Mouse (Mus musculus) ovary, postnatal 10 days (tissue): ENCODE results near the gene Myo18a.

Experiments
- DNase-seq: peaks from one replicate; pipeline ENCODE4 v3.0.0; 2022; ENCODE audit warnings: low spot score

Myo18a gene

DNA sequence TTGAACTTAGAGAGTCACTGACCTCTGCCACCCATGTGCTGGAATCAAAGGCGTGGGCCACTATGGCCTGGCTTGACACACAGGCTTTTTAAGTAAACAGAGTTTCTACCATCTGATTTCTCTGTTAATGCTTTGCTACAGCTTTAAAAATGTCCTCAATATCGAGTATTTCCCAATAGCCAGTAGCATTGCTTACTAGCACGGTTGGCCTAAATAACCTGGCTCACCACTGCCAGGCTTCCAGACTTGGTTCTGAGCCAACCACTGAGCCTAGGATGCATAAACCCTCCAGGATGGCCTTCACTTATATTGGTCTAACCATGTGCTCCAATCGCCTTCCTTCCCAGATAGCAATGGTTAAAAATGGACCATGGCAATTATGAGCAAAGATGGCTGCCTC is 137.7 kb downstream of the Myo18a start:
- no peak for DNase-seq

GRCm38 (mm10) chr11:77901366-77901765 is 138.3 kb downstream of the Myo18a start:
- DNase-seq, result no peak

GRCm38 (mm10) chr11:77901775-77902355 is 138.8 kb downstream of the Myo18a start:
- no peak for DNase-seq

- no peak for DNase-seq
Observed at GRCm38 (mm10) chr11:77903761-77904160, 140.7 kb downstream of the Myo18a start.

- DNase-seq, result no peak
Observed at GRCm38 (mm10) chr11:77904707-77905106, 141.7 kb downstream of the Myo18a start.

GRCm38 (mm10) chr11:77906097-77906687 is 143.1 kb downstream of the Myo18a start:
- no peak for DNase-seq

DNA sequence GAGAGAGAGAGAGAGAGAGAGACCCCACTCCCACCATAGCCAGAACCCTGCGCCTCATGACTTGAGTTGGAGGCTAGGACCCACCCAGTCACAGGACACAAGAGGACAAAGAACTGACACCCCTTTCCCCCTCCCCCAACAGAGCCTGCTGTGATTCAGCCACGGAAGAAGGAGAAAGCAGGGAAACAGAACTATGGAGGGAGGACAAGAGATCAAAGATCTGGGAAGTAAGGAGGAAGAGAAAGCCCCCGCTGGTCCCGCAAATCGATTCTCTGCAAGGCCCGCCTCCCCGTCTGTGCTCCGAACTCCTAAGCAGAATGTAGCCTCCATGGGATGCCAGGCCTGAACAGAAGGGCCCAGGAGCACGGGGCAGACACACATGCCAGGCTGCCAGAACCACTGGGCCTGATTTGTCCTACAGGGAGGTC is 143.7 kb downstream of the Myo18a start:
- no peak for DNase-seq

- no peak for DNase-seq
Observed at GRCm38 (mm10) chr11:77908468-77908867, 145.4 kb downstream of the Myo18a start.

DNA sequence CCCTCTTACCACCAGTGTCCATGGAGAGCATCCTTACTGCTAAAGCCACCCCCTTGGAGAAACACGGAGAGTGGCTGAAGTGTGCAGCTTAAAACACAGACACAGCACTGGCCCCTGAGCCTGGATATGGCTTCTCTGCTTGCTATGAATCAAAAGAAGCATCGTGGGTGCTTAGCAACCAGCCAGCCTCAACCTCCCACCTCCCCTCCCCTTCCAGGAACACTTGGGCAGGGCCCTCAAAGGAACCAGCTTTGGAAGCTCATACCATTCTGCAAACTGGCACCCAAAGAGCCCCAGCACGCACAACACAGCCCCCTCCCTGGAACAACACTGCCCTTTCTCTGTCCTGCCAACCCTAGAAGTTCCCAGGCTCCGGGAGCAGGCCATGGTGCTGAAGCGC is 146.3 kb downstream of the Myo18a start:
- DNase-seq, result no peak

GRCm38 (mm10) chr11:77909776-77910175 is 146.7 kb downstream of the Myo18a start:
- DNase-seq, result no peak

GRCm38 (mm10) chr11:77913505-77913904 is 150.5 kb downstream of the Myo18a start:
- DNase-seq, result no peak

DNA sequence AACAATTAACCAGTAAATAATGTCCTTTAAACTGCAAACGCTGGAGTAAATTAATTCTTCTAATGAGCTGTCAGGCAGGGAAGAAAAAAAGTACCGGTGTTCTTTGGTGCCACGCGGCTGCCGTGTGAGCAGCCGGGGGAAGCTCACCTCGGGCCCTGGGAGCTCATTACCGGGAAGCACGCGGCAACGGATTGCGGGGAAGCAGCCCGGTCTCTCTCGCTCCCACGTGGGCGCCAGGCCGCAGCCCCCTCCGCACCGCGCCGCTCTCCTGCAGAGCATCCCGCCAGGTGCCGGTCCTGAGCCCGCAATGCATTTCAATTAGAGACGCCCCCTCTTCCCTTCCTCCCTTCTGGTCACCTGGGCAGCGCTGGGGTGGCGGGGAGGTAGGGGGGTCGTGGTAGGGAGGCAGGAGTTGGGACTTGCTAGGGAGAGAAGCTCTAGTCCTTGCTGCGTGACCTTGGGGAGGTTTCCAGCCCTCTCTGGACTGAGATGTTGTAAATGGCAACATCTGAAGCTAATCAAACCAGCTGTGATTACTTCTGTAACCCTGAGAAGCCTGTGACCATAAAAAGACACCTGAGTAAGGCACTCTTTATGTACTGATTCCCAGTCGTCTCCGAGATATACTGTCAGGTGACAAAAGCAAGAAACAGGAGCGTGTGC is 151.7 kb downstream of the Myo18a start:
- DNase-seq, result no peak
